Mouse (Mus musculus): ENCODE results near the gene Nav2. TPM values are rescaled to one million over a fixed set of nuclear protein-coding genes. Genes with fewer than 3 reads are reported as not detected.

Gene Nav2
- polyA plus RNA-seq, 1 experiment from 2014 or later: 19.7 TPM

GRCm38 (mm10) chr7:49249996-49250395 lies 341.5 kb downstream of the Nav2 start:
- no peaks in the 10 kb centered on the region for H3K36me3 ChIP-seq (ENCODE audit: insufficient read depth)
- no peaks in the 10 kb centered on the region for H3K9me3 ChIP-seq (ENCODE audit: low read depth, low read length)
- DNase-seq: peak; percentile 96
- no peak overlapping the region for H3K9ac ChIP-seq
- H3K27me3 ChIP-seq (ENCODE audit: insufficient read depth, low read length): peaks cover 14% of the 10 kb centered on the region
- 0 out of 2 replicates have a peak, but pooled peaks have one; percentile 7 for ATAC-seq (ENCODE audit: insufficient read depth)
- 9% methylated on average over 9 of the region's 9 CpGs for WGBS
- no peak overlapping the region for H3K4me2 ChIP-seq
- no peak overlapping the region for H3K4me3 ChIP-seq (ENCODE audit: low read depth, low read length)
- H3K4me1 ChIP-seq (ENCODE audit: insufficient read depth): peaks cover 17% of the 10 kb centered on the region
- peak; percentile 95 for TF ChIP-seq CTCF (IDR thresholded peaks at IDR 0.05; ENCODE audit: low read depth)
- no peak overlapping the region for H3K27ac ChIP-seq (ENCODE audit: low read depth)

- H3K27me3 ChIP-seq (ENCODE audit: insufficient read depth, low read length): peaks cover 14% of the 10 kb centered on the region
- H3K9ac ChIP-seq: no peak overlapping the region
- TF ChIP-seq CTCF (IDR thresholded peaks at IDR 0.05; ENCODE audit: low read depth): no peak
- DNase-seq (no peak), ATAC-seq (ENCODE audit: insufficient read depth) (no peak)
- H3K4me3 ChIP-seq (ENCODE audit: low read depth, low read length): no peak overlapping the region
- no peak overlapping the region for H3K4me2 ChIP-seq
- 81% methylated on average over 13 of the region's 13 CpGs for WGBS
- no peak overlapping the region for H3K27ac ChIP-seq (ENCODE audit: low read depth)
- peaks cover 17% of the 10 kb centered on the region for H3K4me1 ChIP-seq (ENCODE audit: insufficient read depth)
- H3K36me3 ChIP-seq (ENCODE audit: insufficient read depth): no peaks in the 10 kb centered on the region
- H3K9me3 ChIP-seq (ENCODE audit: low read depth, low read length): no peaks in the 10 kb centered on the region
Measured at GRCm38 (mm10) chr7:49250581-49251307, 342.2 kb downstream of the Nav2 start.

GRCm38 (mm10) chr7:49251308-49251638 lies 342.8 kb downstream of the Nav2 start:
- no peak for TF ChIP-seq CTCF (IDR thresholded peaks at IDR 0.05; ENCODE audit: low read depth)
- H3K4me2 ChIP-seq: no peak overlapping the region
- no peak for ATAC-seq (ENCODE audit: insufficient read depth)
- no peaks in the 10 kb centered on the region for H3K36me3 ChIP-seq (ENCODE audit: insufficient read depth)
- DNase-seq: no peak
- no peak overlapping the region for H3K9ac ChIP-seq
- no peak overlapping the region for H3K27ac ChIP-seq (ENCODE audit: low read depth)
- WGBS: 38% methylated on average over 10 of the region's 10 CpGs
- no peak overlapping the region for H3K4me3 ChIP-seq (ENCODE audit: low read depth, low read length)
- no peaks in the 10 kb centered on the region for H3K9me3 ChIP-seq (ENCODE audit: low read depth, low read length)
- H3K4me1 ChIP-seq (ENCODE audit: insufficient read depth): peaks cover 17% of the 10 kb centered on the region
- H3K27me3 ChIP-seq (ENCODE audit: insufficient read depth, low read length): peaks cover 14% of the 10 kb centered on the region

GRCm38 (mm10) chr7:49252444-49252843 lies 343.9 kb downstream of the Nav2 start:
- 89% methylated on average over 7 of the region's 7 CpGs for WGBS
- DNase-seq: no peak

GRCm38 (mm10) chr7:49252902-49253301 lies 344.4 kb downstream of the Nav2 start:
- WGBS: 72% methylated on average over 6 of the region's 6 CpGs
- Histone ChIP-seq H3K4me2 (no peak overlapping the region), H3K4me3 (ENCODE audit: low read depth, low read length) (no peak overlapping the region), H3K9ac (no peak overlapping the region), H3K36me3 (ENCODE audit: insufficient read depth) (no peaks in the 10 kb centered on the region), H3K4me1 (ENCODE audit: insufficient read depth) (peaks cover 11% of the 10 kb centered on the region), H3K27ac (ENCODE audit: low read depth) (no peak overlapping the region), H3K9me3 (ENCODE audit: low read depth, low read length) (no peaks in the 10 kb centered on the region), H3K27me3 (ENCODE audit: insufficient read depth, low read length) (no peaks in the 10 kb centered on the region)
- ATAC-seq (ENCODE audit: insufficient read depth) (no peak), DNase-seq (no peak)
- no peak for TF ChIP-seq CTCF (IDR thresholded peaks at IDR 0.05; ENCODE audit: low read depth)

More at GRCm38 (mm10) chr7:49252444-49252843, 343.9 kb downstream of the Nav2 start:
- Histone ChIP-seq H3K36me3 (ENCODE audit: insufficient read depth) (no peaks in the 10 kb centered on the region), H3K27ac (ENCODE audit: low read depth) (no peak overlapping the region), H3K27me3 (ENCODE audit: insufficient read depth, low read length) (peaks cover 3% of the 10 kb centered on the region; the same call in 1 of the 2 replicates), H3K9me3 (ENCODE audit: low read depth, low read length) (no peaks in the 10 kb centered on the region), H3K4me3 (ENCODE audit: low read depth, low read length) (no peak overlapping the region), H3K4me2 (no peak overlapping the region), H3K9ac (no peak overlapping the region), H3K4me1 (ENCODE audit: insufficient read depth) (peaks cover 14% of the 10 kb centered on the region)
- no peak for TF ChIP-seq CTCF (IDR thresholded peaks at IDR 0.05; ENCODE audit: low read depth)
- no peak for ATAC-seq (ENCODE audit: insufficient read depth)

GRCm38 (mm10) chr7:49255053-49255452 lies 346.5 kb downstream of the Nav2 start:
- H3K4me3 ChIP-seq (ENCODE audit: low read depth, low read length): no peak overlapping the region
- peak; percentile 50 for TF ChIP-seq CTCF (IDR thresholded peaks at IDR 0.05; ENCODE audit: low read depth)
- H3K4me1 ChIP-seq (ENCODE audit: insufficient read depth): 0 out of 2 replicates have a peak, but pooled peaks cover 8% of the 10 kb centered on the region
- no peak for ATAC-seq (ENCODE audit: insufficient read depth)
- H3K27me3 ChIP-seq (ENCODE audit: insufficient read depth, low read length): no peaks in the 10 kb centered on the region
- no peak overlapping the region for H3K4me2 ChIP-seq
- no peaks in the 10 kb centered on the region for H3K9me3 ChIP-seq (ENCODE audit: low read depth, low read length)
- DNase-seq: no peak
- 93% methylated on average over 5 of the region's 5 CpGs for WGBS
- H3K36me3 ChIP-seq (ENCODE audit: insufficient read depth): no peaks in the 10 kb centered on the region
- H3K27ac ChIP-seq (ENCODE audit: low read depth): no peak overlapping the region
- no peak overlapping the region for H3K9ac ChIP-seq

- Histone ChIP-seq H3K27ac (ENCODE audit: low read depth) (no peak overlapping the region), H3K4me3 (ENCODE audit: low read depth, low read length) (no peak overlapping the region), H3K4me2 (no peak overlapping the region), H3K36me3 (ENCODE audit: insufficient read depth) (no peaks in the 10 kb centered on the region), H3K9ac (no peak overlapping the region), H3K9me3 (ENCODE audit: low read depth, low read length) (no peaks in the 10 kb centered on the region), H3K4me1 (ENCODE audit: insufficient read depth) (0 out of 2 replicates have a peak, but pooled peaks cover 4% of the 10 kb centered on the region), H3K27me3 (ENCODE audit: insufficient read depth, low read length) (no peaks in the 10 kb centered on the region)
- WGBS: 69% methylated on average over 13 of the region's 13 CpGs
- TF ChIP-seq CTCF (IDR thresholded peaks at IDR 0.05; ENCODE audit: low read depth): no peak
- DNase-seq (no peak), ATAC-seq (ENCODE audit: insufficient read depth) (no peak)
Measured at GRCm38 (mm10) chr7:49257234-49257906, 348.9 kb downstream of the Nav2 start.
